8 mouse cellular contexts compared by ENCODE assay signal in genomic region chr11:17460920-17461279, GRCm38 (mm10).
DNase-seq lines count a peak whose midpoint lies in the region; ATAC-seq and TF ChIP-seq lines count a peak whose summit lies in the region.

No protein-coding gene starts in this region.

- WGBS in embryonic facial prominence, embryonic 13.5 days: 7% methylated on average over 13 of the region's 13 CpGs
- WGBS in hindbrain, embryonic 15.5 days: 4% methylated on average over 13 of the region's 13 CpGs
- whole genome bisulfite sequencing in lung, embryonic 14.5 days: 3% methylated on average over 13 of the region's 13 CpGs
- WGBS in stomach, embryonic 15.5 days: 6% methylated on average over 13 of the region's 13 CpGs

- no peaks in the 10 kb centered on the region for H3K36me3 ChIP-seq in embryonic facial prominence, embryonic 13.5 days
- no peaks in the 10 kb centered on the region for H3K36me3 ChIP-seq in hindbrain, embryonic 15.5 days
- H3K36me3 ChIP-seq in lung, embryonic 14.5 days (ENCODE audit: insufficient read depth): no peaks in the 10 kb centered on the region
- no peaks in the 10 kb centered on the region for H3K36me3 ChIP-seq in stomach, embryonic 15.5 days

- no peak for ATAC-seq in embryonic facial prominence, embryonic 13.5 days (ENCODE audit: insufficient number of reproducible peaks, insufficient read depth, low FRiP score, low TSS enrichment, low read depth)
- ATAC-seq in hindbrain, embryonic 15.5 days (ENCODE audit: low FRiP score, low read depth): no peak
- peak; percentile 61; the same call in 1 of the 2 replicates for ATAC-seq in lung, embryonic 14.5 days (ENCODE audit: insufficient read depth)
- ATAC-seq in stomach, embryonic 15.5 days (ENCODE audit: insufficient read depth, low FRiP score, low read depth): peak; percentile 55; the same call in 1 of the 2 replicates

- H3K4me1 ChIP-seq in embryonic facial prominence, embryonic 13.5 days: peaks cover 9% of the 10 kb centered on the region; the same call in 1 of the 2 replicates
- H3K4me1 ChIP-seq in hindbrain, embryonic 15.5 days (replicated peaks): peaks cover 9% of the 10 kb centered on the region
- no peaks in the 10 kb centered on the region for H3K4me1 ChIP-seq in lung, embryonic 14.5 days (ENCODE audit: insufficient read depth)
- H3K4me1 ChIP-seq in stomach, embryonic 15.5 days: no peaks in the 10 kb centered on the region

- peak overlapping the region; percentile 44; the same call in 1 of the 2 replicates for H3K9ac ChIP-seq in embryonic facial prominence, embryonic 13.5 days
- H3K9ac ChIP-seq in hindbrain, embryonic 15.5 days: no peak overlapping the region
- H3K9ac ChIP-seq in lung, embryonic 14.5 days: peak overlapping the region; percentile 20; the same call in 1 of the 2 replicates
- no peak overlapping the region for H3K9ac ChIP-seq in stomach, embryonic 15.5 days

- H3K9me3 ChIP-seq in embryonic facial prominence, embryonic 13.5 days: no peaks in the 10 kb centered on the region
- no peaks in the 10 kb centered on the region for H3K9me3 ChIP-seq in hindbrain, embryonic 15.5 days
- no peaks in the 10 kb centered on the region for H3K9me3 ChIP-seq in lung, embryonic 14.5 days (ENCODE audit: low read depth, low read length)
- no peaks in the 10 kb centered on the region for H3K9me3 ChIP-seq in stomach, embryonic 15.5 days

- peak overlapping the region; percentile 36; the same call in 1 of the 2 replicates for H3K27ac ChIP-seq in embryonic facial prominence, embryonic 13.5 days
- 0 out of 2 replicates have a peak overlapping the region, but pooled peaks have one; percentile 1 for H3K27ac ChIP-seq in hindbrain, embryonic 15.5 days (replicated peaks)
- H3K27ac ChIP-seq in lung, embryonic 14.5 days (ENCODE audit: low read depth): peak overlapping the region; percentile 86
- peak overlapping the region; percentile 84 for H3K27ac ChIP-seq in stomach, embryonic 15.5 days

- H3K27me3 ChIP-seq in embryonic facial prominence, embryonic 13.5 days: no peaks in the 10 kb centered on the region; the same call in 1 of the 2 replicates
- no peaks in the 10 kb centered on the region for H3K27me3 ChIP-seq in hindbrain, embryonic 15.5 days
- H3K27me3 ChIP-seq in lung, embryonic 14.5 days (ENCODE audit: insufficient read depth, low read length): no peaks in the 10 kb centered on the region
- H3K27me3 ChIP-seq in stomach, embryonic 15.5 days (replicated peaks): no peaks in the 10 kb centered on the region

- H3K4me3 ChIP-seq in embryonic facial prominence, embryonic 13.5 days: peak overlapping the region; percentile 28
- H3K4me3 ChIP-seq in hindbrain, embryonic 15.5 days: peak overlapping the region; percentile 0; the same call in 1 of the 2 replicates
- H3K4me3 ChIP-seq in lung, embryonic 14.5 days (ENCODE audit: low read depth, low read length): peak overlapping the region; percentile 14
- peak overlapping the region; percentile 17; the same call in 1 of the 2 replicates for H3K4me3 ChIP-seq in stomach, embryonic 15.5 days (replicated peaks)

- peak overlapping the region; percentile 56 for H3K4me2 ChIP-seq in embryonic facial prominence, embryonic 13.5 days
- H3K4me2 ChIP-seq in hindbrain, embryonic 15.5 days: peak overlapping the region; percentile 42
- peak overlapping the region; percentile 54 for H3K4me2 ChIP-seq in lung, embryonic 14.5 days
- H3K4me2 ChIP-seq in stomach, embryonic 15.5 days: peak overlapping the region; percentile 49

- peak; percentile 70 for DNase-seq in ZHBTc4 (ENCODE audit: low read depth, low spot score)
- peak; percentile 84 for DNase-seq in lung, embryonic 14.5 days
- DNase-seq in cerebellum, adult 18-20 months: no peak
- DNase-seq in thymus, postnatal 36 days: no peak
- no peak for DNase-seq in thymus, postnatal 14 days

- no peak for TF ChIP-seq CTCF in lung, embryonic 14.5 days (IDR thresholded peaks at IDR 0.05; ENCODE audit: low read depth)

Comparison
In these comparisons a context has a peak if more than half of its experiments do, and no peak if none do; other contexts are left out.
1. DNase-seq: peak in ZHBTc4 (single experiment) and lung, embryonic 14.5 days (single experiment); none in cerebellum, adult 18-20 months (0 of 2), thymus, postnatal 36 days (0 of 2) and thymus, postnatal 14 days (single experiment).
2. ATAC-seq: peak in lung, embryonic 14.5 days (single experiment) and stomach, embryonic 15.5 days (single experiment); none in embryonic facial prominence, embryonic 13.5 days (single experiment) and hindbrain, embryonic 15.5 days (single experiment).
3. H3K27ac ChIP-seq: peak in every context shown above with its lines; median percentile 86 in lung, embryonic 14.5 days; 84 in stomach, embryonic 15.5 days; 36 in embryonic facial prominence, embryonic 13.5 days; 1 in hindbrain, embryonic 15.5 days.
4. H3K9ac ChIP-seq: peak in embryonic facial prominence, embryonic 13.5 days (single experiment) and lung, embryonic 14.5 days (single experiment); none in hindbrain, embryonic 15.5 days (single experiment) and stomach, embryonic 15.5 days (single experiment).
5. Peak in every context shown above with its lines, with median percentiles within 50 percentile points of each other: H3K4me2 ChIP-seq and H3K4me3 ChIP-seq.